Mouse (Mus musculus): ENCODE data around the gene Gmpr. TPM values are rescaled to one million over a fixed set of nuclear protein-coding genes. Genes with fewer than 3 reads are reported as not detected.

Gene Gmpr
- polyA plus RNA-seq, 1 experiment from 2014 or later: 19.5 TPM

DNA sequence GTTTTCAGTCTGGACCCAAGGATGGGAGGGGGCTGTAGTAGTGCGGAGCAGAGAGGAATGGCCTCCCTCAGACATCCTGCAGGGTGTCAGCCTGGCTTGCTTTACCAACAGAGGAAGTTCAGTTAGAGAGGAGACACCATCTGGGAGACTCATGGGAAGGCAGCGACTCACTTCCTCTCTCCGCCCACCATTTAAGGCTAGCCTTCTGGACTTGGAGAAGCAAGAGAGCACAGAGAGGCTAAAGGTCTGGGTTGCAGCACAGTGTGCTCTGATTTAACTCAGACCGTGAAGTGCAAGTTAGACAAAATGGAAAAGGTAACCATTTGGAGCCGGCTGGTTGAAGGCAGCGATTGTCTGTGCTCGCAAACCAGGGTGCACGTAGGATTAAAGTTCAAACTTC is 5.3 kb downstream of the Gmpr start:
- WGBS: 81% methylated on average over 8 of the region's 8 CpGs
- Histone ChIP-seq H3K9me3 (ENCODE audit: control insufficient read depth, low read length) (no peaks in the 10 kb centered on the region), H3K36me3 (ENCODE audit: control insufficient read depth, insufficient read depth, low read length) (no peaks in the 10 kb centered on the region), H3K9ac (ENCODE audit: low read length) (no peak overlapping the region), H3K27ac (ENCODE audit: low read depth, low read length) (no peak overlapping the region), H3K27me3 (ENCODE audit: control insufficient read depth, insufficient read depth, low read length) (no peaks in the 10 kb centered on the region; the same call in 1 of the 2 replicates), H3K4me3 (ENCODE audit: low read depth, low read length) (no peak overlapping the region), H3K4me1 (ENCODE audit: control insufficient read depth, insufficient read depth, low read length) (peaks cover 14% of the 10 kb centered on the region), H3K4me2 (no peak overlapping the region)
- ATAC-seq (ENCODE audit: low FRiP score): no peak
- no peak for DNase-seq (ENCODE audit: low spot score, missing footprints)

DNA sequence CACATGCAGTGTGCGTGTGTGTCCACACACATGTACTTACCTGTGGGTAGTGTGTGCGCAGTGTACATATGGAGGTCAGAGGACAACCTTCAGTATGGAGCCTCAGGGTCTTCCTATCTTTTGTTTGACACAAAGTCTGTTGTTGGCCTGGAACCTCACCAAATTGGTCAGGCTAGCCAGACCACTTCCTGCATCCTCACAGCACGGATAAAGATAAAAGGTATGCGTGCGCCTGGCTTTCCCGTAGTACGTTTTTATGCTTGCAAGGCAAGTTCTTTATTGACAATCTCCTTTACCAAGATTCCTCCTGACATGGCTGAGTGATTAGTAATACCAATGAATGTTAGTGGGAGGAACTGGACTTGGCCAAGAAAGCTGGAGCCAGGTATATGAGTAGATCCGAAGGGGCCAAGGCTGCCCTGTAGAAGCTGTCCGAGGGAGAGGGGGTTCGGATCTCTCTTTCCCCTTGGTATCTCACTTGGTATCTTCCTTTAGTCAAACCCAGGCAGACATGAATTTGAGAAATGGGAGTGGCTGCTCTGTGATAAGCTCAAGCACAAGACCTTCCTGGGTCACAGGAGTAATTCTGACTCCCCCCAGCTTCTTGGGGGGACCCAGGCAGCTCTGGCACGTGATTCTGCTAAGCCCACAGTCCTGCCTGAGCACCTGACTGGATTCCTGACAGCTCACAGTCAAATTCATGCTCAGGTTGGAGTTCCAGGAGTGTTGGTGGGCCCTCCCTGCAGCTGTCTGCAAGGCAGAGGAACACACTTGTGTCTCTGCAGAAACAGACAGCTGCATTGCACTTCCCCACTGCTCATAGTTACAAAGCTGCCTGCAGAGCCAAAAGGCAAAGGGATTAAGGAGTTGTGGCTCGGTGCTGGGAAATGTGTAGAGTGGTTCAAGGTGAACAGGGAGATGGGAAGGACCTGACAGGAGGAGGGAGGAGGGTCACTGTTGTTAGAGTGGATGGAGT is 6.1 kb downstream of the Gmpr start:
- H3K4me1 ChIP-seq (ENCODE audit: control insufficient read depth, insufficient read depth, low read length): peaks cover 14% of the 10 kb centered on the region
- no peak for ATAC-seq (ENCODE audit: low FRiP score)

DNA sequence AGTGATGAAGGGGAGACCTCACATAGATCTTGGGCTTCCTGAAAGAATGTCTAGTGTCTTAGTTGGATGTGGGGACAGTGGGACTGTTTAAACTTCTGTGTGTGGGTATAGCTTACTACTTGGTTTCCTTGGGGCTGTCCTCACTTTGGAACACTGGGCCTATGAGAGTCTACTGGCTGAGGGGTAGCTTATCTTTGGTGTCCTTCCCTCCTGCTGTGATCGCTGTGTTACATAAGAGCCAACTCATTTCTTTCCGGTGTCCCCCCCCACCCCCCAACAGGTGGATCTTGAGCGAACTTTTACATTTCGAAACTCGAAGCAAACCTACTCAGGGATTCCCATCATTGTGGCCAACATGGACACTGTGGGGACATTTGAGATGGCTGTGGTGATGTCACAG is 6.9 kb downstream of the Gmpr start:
- Histone ChIP-seq H3K9me3 (ENCODE audit: control insufficient read depth, low read length) (no peaks in the 10 kb centered on the region), H3K4me1 (ENCODE audit: control insufficient read depth, insufficient read depth, low read length) (peaks cover 12% of the 10 kb centered on the region), H3K27me3 (ENCODE audit: control insufficient read depth, insufficient read depth, low read length) (no peaks in the 10 kb centered on the region; the same call in 1 of the 2 replicates), H3K36me3 (ENCODE audit: control insufficient read depth, insufficient read depth, low read length) (no peaks in the 10 kb centered on the region), H3K4me2 (no peak overlapping the region), H3K9ac (ENCODE audit: low read length) (no peak overlapping the region), H3K27ac (ENCODE audit: low read depth, low read length) (no peak overlapping the region), H3K4me3 (ENCODE audit: low read depth, low read length) (no peak overlapping the region)
- WGBS: 84% methylated on average over 5 of the region's 5 CpGs
- no peak for DNase-seq (ENCODE audit: low spot score, missing footprints)
- ATAC-seq (ENCODE audit: low FRiP score): no peak

More for the DNA sequence above, 6.1 kb downstream of the Gmpr start:
- Histone ChIP-seq H3K4me3 (ENCODE audit: low read depth, low read length) (no peak overlapping the region), H3K9me3 (ENCODE audit: control insufficient read depth, low read length) (no peaks in the 10 kb centered on the region), H3K36me3 (ENCODE audit: control insufficient read depth, insufficient read depth, low read length) (no peaks in the 10 kb centered on the region), H3K4me2 (no peak overlapping the region), H3K9ac (ENCODE audit: low read length) (no peak overlapping the region), H3K27me3 (ENCODE audit: control insufficient read depth, insufficient read depth, low read length) (no peaks in the 10 kb centered on the region; the same call in 1 of the 2 replicates), H3K27ac (ENCODE audit: low read depth, low read length) (no peak overlapping the region)
- WGBS: 77% methylated on average over 12 of the region's 12 CpGs
- no peak for DNase-seq (ENCODE audit: low spot score, missing footprints)

DNA sequence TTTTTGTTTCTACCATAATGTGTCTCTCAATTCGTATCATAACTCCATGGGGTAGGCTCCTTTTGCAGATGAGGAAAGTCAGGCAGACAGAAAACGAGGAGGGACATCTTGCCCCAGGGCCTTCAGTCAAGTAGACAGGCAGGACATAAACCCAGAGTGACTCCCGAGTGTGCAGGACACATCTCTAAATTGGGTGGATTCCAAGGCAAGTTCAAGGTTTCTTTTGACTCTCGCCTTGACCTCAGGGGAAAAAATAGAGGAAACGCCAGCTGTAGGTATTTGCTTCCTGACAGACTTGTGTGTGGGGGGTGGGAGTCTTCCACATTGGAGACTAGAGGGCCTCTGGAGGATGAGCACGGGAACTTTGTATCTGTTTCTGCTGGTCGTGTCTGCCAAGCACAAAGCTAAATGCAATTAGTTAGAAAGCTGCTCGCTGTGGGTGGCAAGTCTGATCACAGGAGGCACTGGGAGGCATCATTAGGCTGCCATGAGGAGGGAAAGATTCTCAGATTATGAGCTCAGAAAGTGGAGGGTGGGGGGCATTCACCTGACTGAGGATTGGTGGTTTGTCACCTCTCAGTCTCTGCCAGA is 7.7 kb downstream of the Gmpr start:
- Histone ChIP-seq H3K4me2 (no peak overlapping the region), H3K9me3 (ENCODE audit: control insufficient read depth, low read length) (no peaks in the 10 kb centered on the region), H3K4me1 (ENCODE audit: control insufficient read depth, insufficient read depth, low read length) (peaks cover 12% of the 10 kb centered on the region), H3K9ac (ENCODE audit: low read length) (no peak overlapping the region), H3K27me3 (ENCODE audit: control insufficient read depth, insufficient read depth, low read length) (no peaks in the 10 kb centered on the region; the same call in 1 of the 2 replicates), H3K4me3 (ENCODE audit: low read depth, low read length) (no peak overlapping the region), H3K36me3 (ENCODE audit: control insufficient read depth, insufficient read depth, low read length) (no peaks in the 10 kb centered on the region), H3K27ac (ENCODE audit: low read depth, low read length) (no peak overlapping the region)
- WGBS: 68% methylated on average over 8 of the region's 8 CpGs
- ATAC-seq (ENCODE audit: low FRiP score) (no peak), DNase-seq (ENCODE audit: low spot score, missing footprints) (no peak)

DNA sequence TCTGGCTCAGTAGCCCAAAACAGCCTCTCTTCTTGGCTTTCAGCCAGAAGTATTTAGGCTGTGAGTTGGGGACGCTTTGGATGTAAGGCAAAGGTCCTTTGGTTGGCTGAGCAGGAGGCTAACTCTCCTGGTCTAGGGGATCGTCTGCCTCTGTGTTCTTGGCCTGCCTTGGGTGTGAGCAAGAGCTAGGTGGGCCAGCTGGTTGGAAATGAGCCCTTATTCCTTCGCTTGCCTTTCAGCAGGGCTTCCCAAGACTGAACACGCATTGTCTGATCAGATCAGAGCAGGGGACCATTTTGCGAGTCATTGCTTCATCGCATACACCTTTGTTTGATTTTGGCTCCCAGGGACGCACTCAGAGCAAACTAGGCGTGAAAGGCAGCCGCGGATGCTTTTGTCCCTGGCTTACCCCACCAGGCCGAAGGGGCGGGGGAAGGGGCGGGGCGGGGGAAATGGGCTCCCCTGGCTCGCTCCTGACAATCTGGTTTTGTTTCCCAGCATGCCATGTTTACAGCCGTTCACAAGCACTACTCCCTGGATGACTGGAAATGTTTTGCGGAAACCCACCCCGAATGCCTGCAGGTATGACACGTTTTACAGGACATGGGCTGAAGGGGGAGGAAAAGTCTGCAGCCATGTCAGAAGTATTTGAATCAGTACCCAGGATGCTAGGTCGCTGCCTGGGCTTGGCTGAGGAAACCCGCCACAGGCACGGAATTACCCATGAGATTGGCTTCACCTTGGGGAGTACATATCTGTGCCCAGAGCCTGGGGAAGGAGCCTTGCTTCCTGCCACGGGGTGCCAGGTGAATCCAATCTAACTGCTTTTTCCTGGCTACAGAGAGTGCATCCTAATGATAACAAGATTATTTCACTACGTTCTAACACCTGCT is 9.5 kb downstream of the Gmpr start:
- Histone ChIP-seq H3K9me3 (ENCODE audit: control insufficient read depth, low read length) (no peaks in the 10 kb centered on the region), H3K4me2 (peak overlapping the region; percentile 53), H3K36me3 (ENCODE audit: control insufficient read depth, insufficient read depth, low read length) (no peaks in the 10 kb centered on the region), H3K27ac (ENCODE audit: low read depth, low read length) (peak overlapping the region; percentile 14), H3K9ac (ENCODE audit: low read length) (peak overlapping the region; percentile 61), H3K4me1 (ENCODE audit: control insufficient read depth, insufficient read depth, low read length) (peaks cover 12% of the 10 kb centered on the region), H3K27me3 (ENCODE audit: control insufficient read depth, insufficient read depth, low read length) (no peaks in the 10 kb centered on the region; the same call in 1 of the 2 replicates), H3K4me3 (ENCODE audit: low read depth, low read length) (peak overlapping the region; percentile 28)
- WGBS: 4% methylated on average over 24 of the region's 24 CpGs
- DNase-seq (ENCODE audit: low spot score, missing footprints) (peak; percentile 97), ATAC-seq (ENCODE audit: low FRiP score) (peak; percentile 79)

DNA sequence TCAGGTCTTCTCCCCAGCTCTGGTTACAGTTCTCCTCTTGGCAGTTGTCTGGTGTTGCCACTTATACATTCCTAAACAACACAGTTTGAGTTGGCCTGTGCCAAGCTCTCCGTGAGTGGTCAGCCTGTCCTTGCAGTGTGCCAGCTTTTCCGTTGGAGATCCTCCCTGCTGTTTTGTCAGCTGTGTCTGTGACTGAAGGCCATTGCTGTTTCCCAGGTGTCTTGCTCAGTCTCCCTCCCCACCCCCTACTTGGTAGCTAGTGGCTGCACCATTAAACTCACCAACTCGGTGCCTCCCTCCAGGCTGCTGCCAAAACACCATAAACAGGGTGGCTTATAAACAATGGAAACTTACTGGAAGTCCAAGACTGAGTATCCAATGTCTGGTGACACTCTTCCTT is 17.1 kb downstream of the Gmpr start:
- Histone ChIP-seq H3K9ac (ENCODE audit: low read length) (no peak overlapping the region), H3K36me3 (ENCODE audit: control insufficient read depth, insufficient read depth, low read length) (no peaks in the 10 kb centered on the region), H3K4me3 (ENCODE audit: low read depth, low read length) (no peak overlapping the region), H3K27me3 (ENCODE audit: control insufficient read depth, insufficient read depth, low read length) (no peaks in the 10 kb centered on the region), H3K27ac (ENCODE audit: low read depth, low read length) (no peak overlapping the region), H3K4me1 (ENCODE audit: control insufficient read depth, insufficient read depth, low read length) (0 out of 2 replicates have a peak, but pooled peaks cover 2% of the 10 kb centered on the region), H3K4me2 (no peak overlapping the region), H3K9me3 (ENCODE audit: control insufficient read depth, low read length) (no peaks in the 10 kb centered on the region)
- DNase-seq (ENCODE audit: low spot score, missing footprints): peak; percentile 79
- WGBS: 72% methylated on average over 3 of the region's 3 CpGs
- no peak for ATAC-seq (ENCODE audit: low FRiP score)

DNA sequence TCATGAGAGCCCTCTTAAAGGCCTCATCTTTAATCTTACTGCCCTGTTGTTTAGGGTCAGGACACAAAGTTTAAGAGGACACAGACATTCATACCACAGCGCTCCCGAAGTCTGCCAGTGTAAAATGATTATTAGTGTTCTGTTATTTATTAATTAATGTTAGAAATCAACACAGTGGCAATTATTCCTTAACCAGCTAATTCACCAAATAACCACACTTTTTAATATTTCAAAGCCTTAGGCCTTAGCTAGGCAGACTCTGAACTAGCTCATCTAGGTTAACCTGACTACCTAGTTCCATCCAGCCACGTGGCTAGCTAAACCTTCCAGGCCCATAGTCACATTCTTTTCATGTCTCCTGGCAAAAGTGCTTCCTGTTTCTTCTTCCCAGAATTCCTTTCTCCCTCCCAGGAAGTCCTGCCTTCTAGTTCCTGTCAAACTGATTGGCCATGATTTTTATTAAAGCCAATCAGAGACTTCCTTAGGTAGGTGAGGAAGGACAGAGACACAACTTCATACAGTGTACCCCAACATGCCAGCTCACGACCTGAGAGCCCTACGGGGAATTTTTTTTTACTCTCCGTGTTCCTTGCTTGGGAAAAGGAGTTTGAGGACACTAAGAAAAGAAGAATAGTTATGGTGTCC is 17.7 kb downstream of the Gmpr start:
- Histone ChIP-seq H3K36me3 (ENCODE audit: control insufficient read depth, insufficient read depth, low read length) (no peaks in the 10 kb centered on the region), H3K4me1 (ENCODE audit: control insufficient read depth, insufficient read depth, low read length) (0 out of 2 replicates have a peak, but pooled peaks cover 2% of the 10 kb centered on the region), H3K4me2 (no peak overlapping the region), H3K27me3 (ENCODE audit: control insufficient read depth, insufficient read depth, low read length) (no peaks in the 10 kb centered on the region), H3K9ac (ENCODE audit: low read length) (no peak overlapping the region), H3K9me3 (ENCODE audit: control insufficient read depth, low read length) (no peaks in the 10 kb centered on the region), H3K27ac (ENCODE audit: low read depth, low read length) (no peak overlapping the region), H3K4me3 (ENCODE audit: low read depth, low read length) (no peak overlapping the region)
- no peak for ATAC-seq (ENCODE audit: low FRiP score)
- 93% methylated on average over 6 of the region's 6 CpGs for WGBS
- peak; percentile 76 for DNase-seq (ENCODE audit: low spot score, missing footprints)

DNA sequence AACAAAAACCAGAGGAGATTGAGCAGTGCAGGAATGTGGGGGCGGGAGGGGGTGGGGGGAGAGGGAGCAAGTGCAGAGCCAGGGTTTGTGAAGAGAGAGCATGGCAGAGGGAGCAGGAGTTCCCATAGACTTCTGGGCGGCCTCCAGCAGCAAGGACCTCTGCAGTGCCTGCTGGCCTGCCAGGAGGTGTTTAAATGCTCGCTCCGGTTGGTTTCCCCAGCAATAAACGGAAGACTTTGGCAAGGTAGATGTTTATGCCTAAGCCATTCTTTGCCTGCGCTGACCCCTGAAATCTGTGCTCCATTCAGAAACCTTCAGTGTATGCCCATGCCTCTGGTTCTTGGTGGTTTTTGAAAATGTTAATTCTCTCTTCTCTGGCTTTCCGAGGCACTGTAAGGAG is 19.0 kb downstream of the Gmpr start:
- Histone ChIP-seq H3K4me3 (ENCODE audit: low read depth, low read length) (no peak overlapping the region), H3K4me2 (no peak overlapping the region), H3K36me3 (ENCODE audit: control insufficient read depth, insufficient read depth, low read length) (no peaks in the 10 kb centered on the region), H3K4me1 (ENCODE audit: control insufficient read depth, insufficient read depth, low read length) (peaks cover 7% of the 10 kb centered on the region), H3K27me3 (ENCODE audit: control insufficient read depth, insufficient read depth, low read length) (no peaks in the 10 kb centered on the region), H3K9me3 (ENCODE audit: control insufficient read depth, low read length) (no peaks in the 10 kb centered on the region), H3K27ac (ENCODE audit: low read depth, low read length) (no peak overlapping the region), H3K9ac (ENCODE audit: low read length) (no peak overlapping the region)
- WGBS: 34% methylated on average over 7 of the region's 7 CpGs
- ATAC-seq (ENCODE audit: low FRiP score): no peak
- DNase-seq (ENCODE audit: low spot score, missing footprints): peak; percentile 83
